In the genomic region with DNA sequence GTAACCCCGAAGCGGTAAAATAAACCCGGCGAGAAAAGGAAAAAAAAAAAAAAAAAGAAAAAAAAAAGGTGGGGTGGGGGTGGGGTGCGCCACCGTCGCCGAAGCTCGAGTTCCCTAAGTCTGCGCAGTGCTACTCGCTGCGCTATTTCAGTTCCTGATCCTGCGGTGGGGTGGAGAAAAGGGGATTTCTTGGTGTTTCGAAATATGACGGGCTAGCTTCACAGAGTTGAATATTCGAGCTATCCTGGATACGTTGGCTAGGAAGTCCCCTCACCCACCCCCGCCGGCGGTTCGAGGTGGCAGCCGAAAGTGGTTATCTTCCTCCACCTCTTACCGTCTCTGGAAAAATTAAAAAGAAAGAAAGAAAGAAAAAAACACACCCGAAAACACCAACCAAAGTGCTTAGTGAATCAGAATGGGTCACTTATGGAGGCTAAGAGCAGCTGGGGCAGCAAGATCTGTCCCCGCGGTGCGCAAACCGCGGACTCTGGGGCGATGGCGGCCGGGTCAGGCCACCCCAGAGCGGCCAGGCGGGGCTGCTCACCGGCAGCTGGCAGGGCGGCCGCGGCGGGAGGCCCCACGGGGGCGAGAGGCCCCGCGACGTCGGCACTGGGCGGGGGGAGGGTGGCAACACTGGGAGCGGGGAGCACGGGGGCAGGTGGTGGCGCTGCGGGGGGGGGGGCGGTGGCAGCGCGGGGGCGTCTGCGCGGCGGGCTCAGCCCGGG, we compare ENCODE assay signal across 1 mouse cellular context.
TF ChIP-seq lines count a peak whose summit lies in the region.

No protein-coding gene starts in this region.

TF ChIP-seq in CH12.LX, 34 proteins besides CTCF, POLR2A, EP300 and RAD21 (continued from another document):
- TF ChIP-seq MYC (IDR thresholded peaks at IDR 0.05; ENCODE audit: low read depth, low read length), result no peak
- TF ChIP-seq BHLHE40 (IDR thresholded peaks at IDR 0.05; ENCODE audit: low read depth, low read length), result peak; percentile 52; the same call in 1 of the 2 replicates
- TF ChIP-seq ZKSCAN1 (IDR thresholded peaks at IDR 0.05; ENCODE audit: borderline replicate concordance, low read depth, low read length), result no peak
- TF ChIP-seq MAX (IDR thresholded peaks at IDR 0.05; ENCODE audit: low read length), result peak; percentile 6; the same call in 1 of the 2 replicates
- no peak for TF ChIP-seq ZC3H11A (IDR thresholded peaks at IDR 0.05; ENCODE audit: low read depth, low read length)
- TF ChIP-seq SIN3A (IDR thresholded peaks at IDR 0.05; ENCODE audit: low read length), result peak; percentile 70; the same call in 1 of the 2 replicates
- peak; percentile 45; the same call in 1 of the 2 replicates for TF ChIP-seq NELFE (IDR thresholded peaks at IDR 0.05; ENCODE audit: low read depth, low read length)
- TF ChIP-seq ELF1 (IDR thresholded peaks at IDR 0.05; ENCODE audit: low read depth, low read length), result peak; percentile 65
- TF ChIP-seq ZNF384 (IDR thresholded peaks at IDR 0.05; ENCODE audit: low read depth, low read length), result peak; percentile 99
- TF ChIP-seq CHD2 (IDR thresholded peaks at IDR 0.05; ENCODE audit: low read length), result peak; percentile 93
